Mouse (Mus musculus) ES-Bruce4 (cell line): ENCODE data around the gene Rps6kb1.
A peak's percentile ranks its signal among the peaks of the same experiment; 100 is the strongest.
"Not testable (repeated sequence)": the region's sequence is repeated elsewhere in the genome, so short reads cannot be mapped to it uniquely, and the experiment has no call there.

Experiments used
- CTCF ChIP-seq: IDR thresholded peaks from one replicate; pipeline ENCODE4 v1.8.1; 2011; ENCODE audit warnings: low read depth, low read length
- EP300 ChIP-seq: IDR thresholded peaks from 2 replicates; pipeline ENCODE4 v1.6.1; 2011; ENCODE audit warnings: low read depth, low read length; ENCODE audit not compliant: insufficient read depth
- POLR2A ChIP-seq: IDR thresholded peaks from one replicate; pipeline ENCODE4 v1.8.1; 2011; ENCODE audit warnings: low read length; ENCODE audit not compliant: insufficient read depth

DNA sequence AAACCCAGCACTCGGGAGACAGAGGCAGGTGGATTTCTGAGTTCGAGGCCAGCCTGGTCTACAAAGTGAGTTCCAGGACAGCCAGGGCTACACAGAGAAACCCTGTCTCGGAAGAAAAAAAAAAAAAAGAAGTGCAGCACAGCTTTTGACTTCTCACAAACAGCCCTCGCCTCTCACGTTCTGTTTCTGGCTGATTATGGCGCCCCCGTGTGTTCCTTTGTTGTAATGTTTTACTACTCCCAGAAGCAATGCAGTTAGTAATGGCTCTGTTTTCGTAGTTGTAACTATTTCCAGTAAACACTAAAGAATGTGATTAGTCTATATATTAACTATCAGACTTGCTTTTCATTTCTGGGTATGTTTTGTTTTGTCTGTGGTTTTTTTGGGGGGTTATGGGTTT, 80.3 kb downstream of the Rps6kb1 start:
- TF ChIP-seq CTCF: peak; percentile 41
- not testable (repeated sequence) for TF ChIP-seq EP300, POLR2A
